Mouse (Mus musculus): ENCODE data around the gene Cd3g. TPM values are rescaled to one million over a fixed set of nuclear protein-coding genes. Genes with fewer than 3 reads are reported as not detected.

Cd3g gene
- polyA plus RNA-seq, 1 experiment from 2014 or later, result not detected

GRCm38 (mm10) chr9:44993268-44993667 is 13.0 kb upstream of the Cd3g start:
- 94% methylated on average over 2 of the region's 2 CpGs for WGBS
- no peaks in the 10 kb centered on the region for H3K4me1 ChIP-seq (replicated peaks; ENCODE audit: control insufficient read depth, insufficient read depth, low read length)
- H3K36me3 ChIP-seq (replicated peaks; ENCODE audit: control insufficient read depth, insufficient read depth), result no peaks in the 10 kb centered on the region
- no peak overlapping the region for H3K4me3 ChIP-seq (replicated peaks; ENCODE audit: low read length)
- no peak for DNase-seq (ENCODE audit: low spot score)
- ATAC-seq (ENCODE audit: low FRiP score), result no peak
- no peak overlapping the region for H3K27ac ChIP-seq
- no peak overlapping the region for H3K4me2 ChIP-seq (replicated peaks)
- H3K9me3 ChIP-seq (ENCODE audit: control insufficient read depth, low read length), result no peaks in the 10 kb centered on the region
- H3K9ac ChIP-seq, result no peak overlapping the region
- H3K27me3 ChIP-seq (ENCODE audit: control insufficient read depth, insufficient read depth, low read length), result no peaks in the 10 kb centered on the region

DNA sequence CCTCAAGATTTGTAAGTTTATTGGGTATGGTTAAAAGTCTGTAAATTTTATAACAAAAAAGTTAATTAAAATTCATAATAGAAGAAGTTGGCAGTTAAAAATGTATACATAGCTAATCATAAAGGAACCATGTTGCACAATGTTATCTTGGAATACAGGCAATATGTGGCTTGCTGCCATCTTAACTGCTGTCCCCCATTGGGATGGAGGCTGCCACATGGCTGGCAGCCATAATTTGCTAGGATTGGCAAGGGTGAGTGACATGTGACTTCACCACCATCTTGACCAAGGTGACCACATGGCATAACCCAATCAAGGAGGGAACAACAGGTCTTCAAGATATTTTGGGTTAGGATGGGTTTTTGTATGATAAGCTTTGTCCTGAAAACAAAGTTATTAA is 12.0 kb upstream of the Cd3g start:
- Histone ChIP-seq H3K4me1 (replicated peaks; ENCODE audit: control insufficient read depth, insufficient read depth, low read length) (no peaks in the 10 kb centered on the region), H3K4me2 (replicated peaks) (no peak overlapping the region), H3K27me3 (ENCODE audit: control insufficient read depth, insufficient read depth, low read length) (no peaks in the 10 kb centered on the region), H3K9me3 (ENCODE audit: control insufficient read depth, low read length) (no peaks in the 10 kb centered on the region), H3K9ac (no peak overlapping the region), H3K27ac (no peak overlapping the region), H3K36me3 (replicated peaks; ENCODE audit: control insufficient read depth, insufficient read depth) (no peaks in the 10 kb centered on the region), H3K4me3 (replicated peaks; ENCODE audit: low read length) (no peak overlapping the region)
- DNase-seq (ENCODE audit: low spot score) (no peak), ATAC-seq (ENCODE audit: low FRiP score) (no peak)

DNA sequence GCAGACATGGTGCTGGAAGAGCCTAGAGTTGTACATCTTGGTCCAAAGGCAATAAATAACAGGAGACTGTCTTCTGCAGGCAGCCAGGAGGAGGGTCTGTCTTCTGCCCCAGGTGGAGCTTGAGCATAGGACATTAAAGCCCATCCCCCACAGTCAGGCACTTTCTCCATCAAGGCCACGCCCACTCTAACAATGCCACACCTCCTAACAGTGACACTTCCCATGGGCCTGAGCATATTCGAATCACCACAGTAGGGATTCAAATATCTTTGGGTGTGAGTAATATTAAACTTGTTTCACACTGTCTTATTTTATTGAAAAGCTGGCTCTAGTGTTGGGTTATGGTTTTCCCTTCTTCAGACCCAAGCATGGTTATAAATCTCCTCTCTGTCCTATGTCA is 11.6 kb upstream of the Cd3g start:
- Histone ChIP-seq H3K9ac (no peak overlapping the region), H3K4me2 (replicated peaks) (no peak overlapping the region), H3K27me3 (ENCODE audit: control insufficient read depth, insufficient read depth, low read length) (no peaks in the 10 kb centered on the region), H3K27ac (no peak overlapping the region), H3K4me1 (replicated peaks; ENCODE audit: control insufficient read depth, insufficient read depth, low read length) (no peaks in the 10 kb centered on the region), H3K9me3 (ENCODE audit: control insufficient read depth, low read length) (no peaks in the 10 kb centered on the region), H3K4me3 (replicated peaks; ENCODE audit: low read length) (no peak overlapping the region), H3K36me3 (replicated peaks; ENCODE audit: control insufficient read depth, insufficient read depth) (no peaks in the 10 kb centered on the region)
- DNase-seq (ENCODE audit: low spot score) (no peak), ATAC-seq (ENCODE audit: low FRiP score) (no peak)
- 91% methylated on average over 2 of the region's 2 CpGs for WGBS

DNA sequence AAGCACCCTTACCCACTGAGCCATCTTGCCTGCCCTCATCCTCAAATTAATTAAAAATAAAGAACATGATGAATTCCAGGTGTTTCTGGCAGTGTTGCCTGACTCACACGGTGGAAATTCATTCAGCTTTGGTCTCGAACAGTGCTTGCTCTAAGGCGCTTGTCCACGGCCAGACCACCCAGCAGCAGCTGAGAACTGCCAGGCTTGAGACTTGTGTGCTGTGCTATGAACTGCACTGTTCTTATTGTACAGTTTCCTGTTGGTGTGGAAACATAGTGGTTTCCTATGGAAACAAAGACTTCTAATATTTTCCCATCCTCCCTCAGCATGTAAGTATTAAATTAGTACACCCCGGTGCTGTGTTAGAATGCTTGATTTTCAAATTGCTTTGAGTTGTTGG is 6.7 kb upstream of the Cd3g start:
- H3K27ac ChIP-seq, result no peak overlapping the region
- H3K27me3 ChIP-seq (ENCODE audit: control insufficient read depth, insufficient read depth, low read length), result no peaks in the 10 kb centered on the region
- WGBS, result 77% methylated on average over 5 of the region's 5 CpGs
- ATAC-seq (ENCODE audit: low FRiP score), result no peak
- DNase-seq (ENCODE audit: low spot score), result no peak
- H3K4me3 ChIP-seq (replicated peaks; ENCODE audit: low read length), result no peak overlapping the region
- no peak overlapping the region for H3K4me2 ChIP-seq (replicated peaks)
- no peak overlapping the region for H3K9ac ChIP-seq
- H3K4me1 ChIP-seq (replicated peaks; ENCODE audit: control insufficient read depth, insufficient read depth, low read length), result no peaks in the 10 kb centered on the region
- H3K9me3 ChIP-seq (ENCODE audit: control insufficient read depth, low read length), result no peaks in the 10 kb centered on the region
- H3K36me3 ChIP-seq (replicated peaks; ENCODE audit: control insufficient read depth, insufficient read depth), result no peaks in the 10 kb centered on the region

GRCm38 (mm10) chr9:44986242-44986781 is 6.1 kb upstream of the Cd3g start:
- Histone ChIP-seq H3K4me2 (replicated peaks) (no peak overlapping the region), H3K27ac (no peak overlapping the region), H3K27me3 (ENCODE audit: control insufficient read depth, insufficient read depth, low read length) (no peaks in the 10 kb centered on the region), H3K4me3 (replicated peaks; ENCODE audit: low read length) (no peak overlapping the region), H3K36me3 (replicated peaks; ENCODE audit: control insufficient read depth, insufficient read depth) (no peaks in the 10 kb centered on the region), H3K4me1 (replicated peaks; ENCODE audit: control insufficient read depth, insufficient read depth, low read length) (no peaks in the 10 kb centered on the region), H3K9ac (no peak overlapping the region), H3K9me3 (ENCODE audit: control insufficient read depth, low read length) (no peaks in the 10 kb centered on the region)
- 61% methylated on average over 14 of the region's 14 CpGs for WGBS
- DNase-seq (ENCODE audit: low spot score), result no peak
- no peak for ATAC-seq (ENCODE audit: low FRiP score)

GRCm38 (mm10) chr9:44985721-44986161 is 5.5 kb upstream of the Cd3g start:
- no peak overlapping the region for H3K9ac ChIP-seq
- DNase-seq (ENCODE audit: low spot score) (no peak), ATAC-seq (ENCODE audit: low FRiP score) (no peak)
- H3K27ac ChIP-seq, result no peak overlapping the region
- no peak overlapping the region for H3K4me3 ChIP-seq (replicated peaks; ENCODE audit: low read length)
- WGBS, result 88% methylated on average over 3 of the region's 3 CpGs
- no peaks in the 10 kb centered on the region for H3K9me3 ChIP-seq (ENCODE audit: control insufficient read depth, low read length)
- no peak overlapping the region for H3K4me2 ChIP-seq (replicated peaks)
- H3K4me1 ChIP-seq (replicated peaks; ENCODE audit: control insufficient read depth, insufficient read depth, low read length), result no peaks in the 10 kb centered on the region
- no peaks in the 10 kb centered on the region for H3K36me3 ChIP-seq (replicated peaks; ENCODE audit: control insufficient read depth, insufficient read depth)
- no peaks in the 10 kb centered on the region for H3K27me3 ChIP-seq (ENCODE audit: control insufficient read depth, insufficient read depth, low read length)

GRCm38 (mm10) chr9:44983001-44983400 is 2.8 kb upstream of the Cd3g start:
- Histone ChIP-seq H3K4me1 (replicated peaks; ENCODE audit: control insufficient read depth, insufficient read depth, low read length) (no peaks in the 10 kb centered on the region), H3K4me2 (replicated peaks) (no peak overlapping the region), H3K9ac (no peak overlapping the region), H3K4me3 (replicated peaks; ENCODE audit: low read length) (no peak overlapping the region), H3K27me3 (ENCODE audit: control insufficient read depth, insufficient read depth, low read length) (no peaks in the 10 kb centered on the region), H3K36me3 (replicated peaks; ENCODE audit: control insufficient read depth, insufficient read depth) (no peaks in the 10 kb centered on the region), H3K9me3 (ENCODE audit: control insufficient read depth, low read length) (no peaks in the 10 kb centered on the region), H3K27ac (no peak overlapping the region)
- WGBS, result 86% methylated on average over 2 of the region's 2 CpGs
- DNase-seq (ENCODE audit: low spot score) (no peak), ATAC-seq (ENCODE audit: low FRiP score) (no peak)

GRCm38 (mm10) chr9:44982531-44982930 is 2.3 kb upstream of the Cd3g start:
- WGBS, result 89% methylated on average over 3 of the region's 3 CpGs
- no peaks in the 10 kb centered on the region for H3K27me3 ChIP-seq (ENCODE audit: control insufficient read depth, insufficient read depth, low read length)

GRCm38 (mm10) chr9:44982081-44982480 is 1.9 kb upstream of the Cd3g start:
- Histone ChIP-seq H3K4me2 (replicated peaks) (no peak overlapping the region), H3K9ac (no peak overlapping the region), H3K27me3 (ENCODE audit: control insufficient read depth, insufficient read depth, low read length) (no peaks in the 10 kb centered on the region), H3K4me3 (replicated peaks; ENCODE audit: low read length) (no peak overlapping the region), H3K36me3 (replicated peaks; ENCODE audit: control insufficient read depth, insufficient read depth) (no peaks in the 10 kb centered on the region), H3K4me1 (replicated peaks; ENCODE audit: control insufficient read depth, insufficient read depth, low read length) (no peaks in the 10 kb centered on the region), H3K27ac (no peak overlapping the region), H3K9me3 (ENCODE audit: control insufficient read depth, low read length) (no peaks in the 10 kb centered on the region)
- DNase-seq (ENCODE audit: low spot score) (no peak), ATAC-seq (ENCODE audit: low FRiP score) (no peak)
- WGBS, result 88% methylated on average over 8 of the region's 8 CpGs

More at GRCm38 (mm10) chr9:44982531-44982930, 2.3 kb upstream of the Cd3g start:
- Histone ChIP-seq H3K4me1 (replicated peaks; ENCODE audit: control insufficient read depth, insufficient read depth, low read length) (no peaks in the 10 kb centered on the region), H3K4me2 (replicated peaks) (no peak overlapping the region), H3K36me3 (replicated peaks; ENCODE audit: control insufficient read depth, insufficient read depth) (no peaks in the 10 kb centered on the region), H3K4me3 (replicated peaks; ENCODE audit: low read length) (no peak overlapping the region), H3K9me3 (ENCODE audit: control insufficient read depth, low read length) (no peaks in the 10 kb centered on the region), H3K27ac (no peak overlapping the region), H3K9ac (no peak overlapping the region)
- DNase-seq (ENCODE audit: low spot score), result no peak
- no peak for ATAC-seq (ENCODE audit: low FRiP score)

GRCm38 (mm10) chr9:44981676-44982075 is 1.4 kb upstream of the Cd3g start, which contains the start of gene Cd3d:
TSS of gene Cd3d (plus strand) at chr9:44981786.
- H3K27ac ChIP-seq, result no peak within 1 kb of the TSS
- H3K27me3 ChIP-seq (ENCODE audit: control insufficient read depth, insufficient read depth, low read length), result no peaks in the 10 kb centered on the region
- H3K9ac ChIP-seq, result no peak within 1 kb of the TSS
- H3K4me2 ChIP-seq (replicated peaks), result no peak within 1 kb of the TSS
- ATAC-seq (ENCODE audit: low FRiP score) (no peak), DNase-seq (ENCODE audit: low spot score) (no peak)
- no peak within 1 kb of the TSS for H3K4me3 ChIP-seq (replicated peaks; ENCODE audit: low read length)
- no peaks in the 10 kb centered on the region for H3K4me1 ChIP-seq (replicated peaks; ENCODE audit: control insufficient read depth, insufficient read depth, low read length)
- no peaks in the 10 kb centered on the region for H3K9me3 ChIP-seq (ENCODE audit: control insufficient read depth, low read length)
- H3K36me3 ChIP-seq (replicated peaks; ENCODE audit: control insufficient read depth, insufficient read depth), result no peaks in the 10 kb centered on the region
- 85% methylated on average over 4 of the region's 4 CpGs for WGBS

All from hindbrain, embryonic 14.5 days (tissue).